Mouse (Mus musculus): Measurements from ENCODE around the gene Olfr1. TPM values are rescaled to one million over a fixed set of nuclear protein-coding genes. Genes with fewer than 3 reads are reported as not detected.

Gene Olfr1
- not detected in 2 replicates for polyA plus RNA-seq (2012; ENCODE audit: low replicate concordance)

GRCm38 (mm10) chr11:73399514-73399913, at the start of gene Olfr1:
Olfr1 (minus strand) TSS chr11:73399614.

GRCm38 (mm10) chr11:73428377-73428776, 29.0 kb upstream of the Olfr1 start, which contains the start of gene Olfr378:
Olfr378 (minus strand) TSS chr11:73428477.

GRCm38 (mm10) chr11:73370946-73371345, 28.5 kb downstream of the Olfr1 start, which contains the start of gene Olfr376:
Olfr376 (plus strand) TSS chr11:73371246.

GRCm38 (mm10) chr11:73350483-73350882, 48.9 kb downstream of the Olfr1 start, which contains the start of gene Olfr20:
Olfr20 (plus strand) TSS chr11:73350783.

Other genes starting within 250 kb of the Olfr1 start
- 0.06 and 0.07 TPM in 2 replicates for gene P2rx5, start 239.2 kb downstream of the Olfr1 start, polyA plus RNA-seq (2012; ENCODE audit: low replicate concordance)
- 149 and 201 TPM in 2 replicates for gene Emc6, start 222.6 kb downstream of the Olfr1 start, polyA plus RNA-seq (2012; ENCODE audit: low replicate concordance)
- gene Tax1bp3, start 222.5 kb downstream of the Olfr1 start, polyA plus RNA-seq (2012; ENCODE audit: low replicate concordance), result 3.0 and 9.9 TPM in 2 replicates
- 2.1 and 10.2 TPM in 2 replicates for gene Ctns, start 200.6 kb downstream of the Olfr1 start, polyA plus RNA-seq (2012; ENCODE audit: low replicate concordance)
- gene Shpk, start 200.2 kb downstream of the Olfr1 start, polyA plus RNA-seq (2012; ENCODE audit: low replicate concordance), result 1.7 and 1.9 TPM in 2 replicates
- gene Trpv1, start 165.3 kb downstream of the Olfr1 start, polyA plus RNA-seq (2012; ENCODE audit: low replicate concordance), result not detected in 2 replicates
- gene Trpv3, start 132.2 kb downstream of the Olfr1 start, polyA plus RNA-seq (2012; ENCODE audit: low replicate concordance), result not detected in 2 replicates
- gene Aspa, start 70.0 kb downstream of the Olfr1 start, polyA plus RNA-seq (2012; ENCODE audit: low replicate concordance), result 0.11 TPM in 1 of 2 replicates, not detected in the other
- gene Gm49340, start 69.9 kb downstream of the Olfr1 start, polyA plus RNA-seq (2012; ENCODE audit: low replicate concordance), result not detected in 2 replicates
- gene Spata22, start 69.9 kb downstream of the Olfr1 start, polyA plus RNA-seq (2012; ENCODE audit: low replicate concordance), result not detected in 2 replicates
- gene Olfr20, start 48.8 kb downstream of the Olfr1 start, polyA plus RNA-seq (2012; ENCODE audit: low replicate concordance), result not detected in 2 replicates
- gene Olfr376, start 28.4 kb downstream of the Olfr1 start, polyA plus RNA-seq (2012; ENCODE audit: low replicate concordance), result not detected in 2 replicates
- not detected in 2 replicates for gene Olfr378, start 28.9 kb upstream of the Olfr1 start, polyA plus RNA-seq (2012; ENCODE audit: low replicate concordance)
- 0.15 TPM in 1 of 2 replicates, not detected in the other for gene Olfr380, start 57.9 kb upstream of the Olfr1 start, polyA plus RNA-seq (2012; ENCODE audit: low replicate concordance)
- gene Olfr381, start 92.0 kb upstream of the Olfr1 start, polyA plus RNA-seq (2012; ENCODE audit: low replicate concordance), result not detected in 2 replicates
- gene Olfr382, start 117.6 kb upstream of the Olfr1 start, polyA plus RNA-seq (2012; ENCODE audit: low replicate concordance), result not detected in 2 replicates
- gene Olfr385, start 193.4 kb upstream of the Olfr1 start, polyA plus RNA-seq (2012; ENCODE audit: low replicate concordance), result not detected in 2 replicates
- gene Olfr384, start 199.0 kb upstream of the Olfr1 start, polyA plus RNA-seq (2012; ENCODE audit: low replicate concordance), result not detected in 2 replicates